ENCODE assay signal across 28 mouse cellular contexts in genomic region chr15:98068506-98068905, GRCm38 (mm10).
"Had no signal": no experiment of that assay in that cellular context is flagged by ENCODE, and none has a peak within 500 bp of the region (broad histone marks: within the 10 kb centered on the region; RNA-seq: fewer than 3 reads in every experiment).

No protein-coding gene starts in this region.

- H3K9me3 ChIP-seq: limb, embryonic 10.5 days; limb, embryonic 12.5 days; limb, embryonic 13.5 days; limb, embryonic 15.5 days; liver, embryonic 12.5 days; liver, embryonic 13.5 days; liver, embryonic 15.5 days; lung, embryonic 15.5 days; megakaryocyte, embryonic 14.5 days; midbrain, embryonic 10.5 days; midbrain, embryonic 12.5 days; midbrain, embryonic 13.5 days; midbrain, embryonic 15.5 days had no signal

- H3K27me3 ChIP-seq: limb, embryonic 12.5 days; limb, embryonic 13.5 days; limb, embryonic 15.5 days; liver, embryonic 12.5 days; liver, embryonic 13.5 days; liver, embryonic 15.5 days; lung, embryonic 15.5 days; megakaryocyte, embryonic 14.5 days; midbrain, embryonic 12.5 days; midbrain, embryonic 13.5 days; midbrain, embryonic 15.5 days had no signal

- H3K4me1 ChIP-seq: limb, embryonic 10.5 days; limb, embryonic 12.5 days; limb, embryonic 13.5 days; limb, embryonic 15.5 days; liver, embryonic 12.5 days; liver, embryonic 13.5 days; liver, embryonic 15.5 days; lung, embryonic 15.5 days; midbrain, embryonic 10.5 days; midbrain, embryonic 12.5 days; midbrain, embryonic 13.5 days; midbrain, embryonic 15.5 days had no signal

- H3K4me3 ChIP-seq: left cerebral cortex, adult 2 months; limb, embryonic 10.5 days; limb, embryonic 12.5 days; limb, embryonic 13.5 days; limb, embryonic 15.5 days; liver, embryonic 12.5 days; liver, embryonic 13.5 days; liver, embryonic 15.5 days; lung, embryonic 15.5 days; megakaryocyte, embryonic 14.5 days; midbrain, embryonic 10.5 days; midbrain, embryonic 12.5 days; midbrain, embryonic 13.5 days; midbrain, embryonic 15.5 days; myocyte had no signal

- DNase-seq: left cerebral cortex, postnatal 4 days; liver; liver, embryonic 13.5 days; liver, postnatal 0 days; lung, adult 18-20 months; lung, adult 2 months; lung, embryonic 14.5 days; lung, postnatal 10 days; lung, postnatal 14 days; lung, postnatal 36 days; lung, postnatal 4 days; midbrain, embryonic 14.5 days had no signal

- H3K27ac ChIP-seq: left cerebral cortex, adult 2 months; limb, embryonic 10.5 days; limb, embryonic 12.5 days; limb, embryonic 13.5 days; limb, embryonic 15.5 days; liver, embryonic 12.5 days; liver, embryonic 13.5 days; liver, embryonic 14.5 days; liver, embryonic 15.5 days; lung, embryonic 15.5 days; macrophage; midbrain, embryonic 10.5 days; midbrain, embryonic 12.5 days; midbrain, embryonic 13.5 days; midbrain, embryonic 15.5 days had no signal
